Mouse (Mus musculus): Measurements from ENCODE around the gene Stk10.

DNA sequence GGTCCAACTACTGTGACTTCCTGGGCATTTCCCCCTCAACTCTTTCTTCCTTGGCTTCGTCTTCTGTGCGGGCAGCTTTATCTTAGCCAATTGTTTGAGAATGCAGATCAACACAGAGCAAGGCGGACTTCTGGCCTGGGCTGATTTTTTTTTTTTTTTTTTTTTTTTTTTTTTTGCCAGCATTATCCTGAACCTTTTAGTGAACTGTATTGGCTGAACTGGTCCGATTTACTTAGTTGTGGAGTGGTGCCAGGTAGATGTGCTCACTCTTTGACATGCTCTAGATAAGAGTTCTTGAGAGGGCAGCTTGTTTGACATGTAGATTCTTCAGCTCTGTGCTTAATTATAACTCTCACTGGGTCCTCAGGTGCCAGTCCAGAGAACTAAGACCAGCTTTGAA lies 103.2 kb downstream of the Stk10 start:
- TF ChIP-seq CTCF (conservative IDR thresholded peaks at IDR 0.05; ENCODE audit: insufficient read depth, insufficient read length, low read depth, low read length) = no peak
- no peak for TF ChIP-seq POLR2A (IDR thresholded peaks at IDR 0.05; ENCODE audit: low read depth, low read length)
